Mouse (Mus musculus) C2C12 (cell line): Measurements from ENCODE around the gene Golga4. TPM values are rescaled to one million over a fixed set of nuclear protein-coding genes. Genes with fewer than 3 reads are reported as not detected.

Source experiments
- H3K27me3 ChIP-seq: one replicate; pipeline ENCODE4 v1.6.1; 2011; ENCODE audit not compliant: control insufficient read depth, insufficient read depth, insufficient read length
- H3K36me3 ChIP-seq: one replicate; pipeline ENCODE4 v1.6.1; 2011; ENCODE audit not compliant: control insufficient read depth, insufficient read depth
- H3K4me3 ChIP-seq: one replicate; pipeline ENCODE4 v1.5.1; 2011; ENCODE audit warnings: mild to moderate bottlenecking, control low read depth; ENCODE audit not compliant: poor library complexity, insufficient read depth, severe bottlenecking
- H3K79me2 ChIP-seq: one replicate; pipeline ENCODE4 v1.6.1; 2011; ENCODE audit not compliant: control insufficient read depth, insufficient read depth
- H3K79me3 ChIP-seq: one replicate; pipeline ENCODE4 v1.6.1; 2011; ENCODE audit warnings: low read depth, control low read depth
- H3ac ChIP-seq: one replicate; pipeline ENCODE3; 2011; ENCODE audit warnings: low read depth; ENCODE audit not compliant: control insufficient read depth, insufficient read length
- CEBPB ChIP-seq: IDR thresholded peaks from one replicate; pipeline ENCODE4 v1.6.1; 2011; ENCODE audit warnings: low read depth, mild to moderate bottlenecking, control low read depth, moderate library complexity
- CTCF ChIP-seq: IDR thresholded peaks from one replicate; pipeline ENCODE4 v1.5.1; 2011; ENCODE audit not compliant: control insufficient read depth, insufficient read depth, insufficient read length
- FOSL1 ChIP-seq: IDR thresholded peaks from one replicate; pipeline ENCODE4 v1.8.0; 2011; ENCODE audit warnings: mild to moderate bottlenecking, low read length; ENCODE audit not compliant: poor library complexity, insufficient read depth, severe bottlenecking
- MAX ChIP-seq: IDR thresholded peaks from one replicate; pipeline ENCODE4 v1.6.1; 2011; ENCODE audit warnings: mild to moderate bottlenecking, control low read depth
- MYOD1 ChIP-seq: IDR thresholded peaks from one replicate; pipeline ENCODE4 v1.6.1; 2011; ENCODE audit warnings: low read depth; ENCODE audit not compliant: control insufficient read depth, insufficient read length
- MYOG ChIP-seq: IDR thresholded peaks from one replicate; pipeline ENCODE4 v1.6.1; 2011; ENCODE audit not compliant: control insufficient read depth, insufficient read length; ENCODE audit errors: extremely low read depth
- USF1 ChIP-seq: IDR thresholded peaks from one replicate; pipeline ENCODE4 v1.6.1; 2011; ENCODE audit warnings: low read depth, mild to moderate bottlenecking, control low read depth, moderate library complexity
- polyA plus RNA-seq: library from polyadenylated mRNA; unstranded; fragments of >200 nt; fragmentation: generic; extraction: Trizol; gene quantifications from one replicate; pipeline ENCODE4 v1.2.1, GENCODE M21; 2012; ENCODE audit warnings: missing spikeins

Gene Golga4
- polyA plus RNA-seq, 1 experiment: 9.9 TPM

- TF ChIP-seq CTCF (no peak), CEBPB (no peak), USF1 (no peak), MYOD1 (no peak), MYOG (no peak), FOSL1 (no peak)
- Histone ChIP-seq H3K79me3 (no peaks in the 10 kb centered on the region), H3K36me3 (peaks cover 49% of the 10 kb centered on the region), H3K4me3 (no peak overlapping the region), H3ac (no peak overlapping the region), H3K27me3 (no peaks in the 10 kb centered on the region), H3K79me2 (no peaks in the 10 kb centered on the region)
Observed at GRCm38 (mm10) chr9:118536946-118537345, 30.9 kb downstream of the Golga4 start.

GRCm38 (mm10) chr9:118537463-118538339 lies 31.6 kb downstream of the Golga4 start:
- no peaks in the 10 kb centered on the region for H3K27me3 ChIP-seq
- no peak for TF ChIP-seq MAX
- TF ChIP-seq MYOD1: no peak
- TF ChIP-seq CEBPB: no peak
- TF ChIP-seq MYOG: no peak
- no peak for TF ChIP-seq FOSL1
- no peak for TF ChIP-seq CTCF
- TF ChIP-seq USF1: no peak
- H3K36me3 ChIP-seq: peaks cover 52% of the 10 kb centered on the region
- no peak overlapping the region for H3K4me3 ChIP-seq
- no peaks in the 10 kb centered on the region for H3K79me2 ChIP-seq
- no peaks in the 10 kb centered on the region for H3K79me3 ChIP-seq
- H3ac ChIP-seq: no peak overlapping the region

GRCm38 (mm10) chr9:118541851-118542250 lies 35.8 kb downstream of the Golga4 start:
- Histone ChIP-seq H3ac (no peak overlapping the region), H3K4me3 (no peak overlapping the region), H3K79me3 (no peaks in the 10 kb centered on the region), H3K27me3 (no peaks in the 10 kb centered on the region), H3K36me3 (peaks cover 21% of the 10 kb centered on the region), H3K79me2 (no peaks in the 10 kb centered on the region)
- TF ChIP-seq MYOD1 (no peak), CEBPB (no peak), FOSL1 (no peak), CTCF (no peak), MAX (no peak)

- H3K27me3 ChIP-seq: no peaks in the 10 kb centered on the region
- H3K79me3 ChIP-seq: no peaks in the 10 kb centered on the region
- H3K79me2 ChIP-seq: no peaks in the 10 kb centered on the region
- peaks cover 14% of the 10 kb centered on the region for H3K36me3 ChIP-seq
- TF ChIP-seq CTCF (no peak), FOSL1 (no peak), MAX (no peak), MYOG (no peak), CEBPB (no peak)
- no peak overlapping the region for H3ac ChIP-seq
- H3K4me3 ChIP-seq: no peak overlapping the region
Observed at GRCm38 (mm10) chr9:118545146-118545545, 39.1 kb downstream of the Golga4 start.

DNA sequence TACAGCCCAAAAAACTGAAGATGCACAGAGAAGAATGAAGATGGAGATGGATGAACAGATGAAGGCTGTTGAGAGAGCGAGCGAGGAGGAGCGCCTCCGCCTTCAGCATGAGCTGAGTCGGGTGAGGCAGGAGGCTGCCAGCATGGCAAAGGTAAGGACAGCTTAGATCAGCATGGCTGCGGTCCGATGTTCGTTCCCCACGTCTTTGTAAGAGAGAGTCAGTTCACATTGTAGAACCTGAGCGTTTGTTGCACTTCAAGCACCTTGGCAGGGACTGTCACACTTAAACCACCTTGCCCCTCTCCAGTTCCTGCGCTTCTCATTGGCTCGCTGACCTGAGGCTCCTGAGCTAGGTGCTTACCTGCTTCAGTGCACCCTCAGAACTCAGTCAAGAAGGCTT lies 42.6 kb downstream of the Golga4 start:
- Histone ChIP-seq H3K27me3 (no peaks in the 10 kb centered on the region), H3K36me3 (peaks cover 23% of the 10 kb centered on the region), H3ac (no peak overlapping the region), H3K4me3 (no peak overlapping the region), H3K79me2 (no peaks in the 10 kb centered on the region), H3K79me3 (no peaks in the 10 kb centered on the region)
- TF ChIP-seq CEBPB (no peak), MYOD1 (no peak), MAX (no peak), USF1 (no peak), FOSL1 (no peak), MYOG (no peak)

DNA sequence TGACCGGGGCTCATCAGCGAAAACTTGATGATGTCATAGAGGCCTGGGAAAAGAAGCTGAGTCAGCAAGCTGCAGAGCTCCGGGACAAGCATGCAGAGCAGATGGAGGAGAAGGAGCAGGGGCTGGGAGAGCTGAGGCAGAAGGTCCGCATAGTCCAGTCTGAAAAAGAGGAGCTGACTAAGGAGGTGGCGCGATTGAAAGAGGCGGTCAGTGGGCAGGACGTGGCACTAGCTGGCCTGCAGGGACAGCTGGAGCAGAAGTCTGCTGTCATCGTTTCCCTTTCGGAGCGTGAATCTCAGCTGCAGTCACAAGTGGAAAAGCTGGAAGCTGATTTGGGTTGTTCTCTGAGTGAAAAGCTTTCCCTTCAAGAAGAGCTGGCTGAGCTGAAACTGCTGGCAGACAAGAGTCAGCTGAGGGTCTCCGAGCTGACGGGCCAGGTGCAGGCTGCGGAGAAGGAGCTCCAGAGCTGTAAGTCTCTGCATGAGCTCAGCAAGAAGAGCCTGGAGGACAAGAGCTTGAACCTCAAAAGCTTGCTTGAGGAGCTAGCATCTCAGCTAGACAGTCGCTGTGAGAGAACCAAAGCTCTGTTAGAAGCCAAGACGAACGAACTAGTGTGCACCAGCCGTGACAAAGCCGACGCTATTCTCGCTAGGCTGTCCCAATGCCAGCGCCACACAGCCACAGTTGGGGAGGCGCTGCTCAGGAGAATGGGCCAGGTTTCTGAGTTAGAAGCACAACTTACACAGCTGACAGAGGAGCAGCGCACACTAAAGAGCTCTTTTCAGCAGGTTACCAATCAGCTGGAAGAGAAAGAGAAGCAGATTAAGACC lies 51.1 kb downstream of the Golga4 start:
- H3K4me3 ChIP-seq: no peak overlapping the region
- no peaks in the 10 kb centered on the region for H3K79me3 ChIP-seq
- no peak overlapping the region for H3ac ChIP-seq
- TF ChIP-seq MYOG: no peak
- no peak for TF ChIP-seq FOSL1
- no peak for TF ChIP-seq MYOD1
- H3K27me3 ChIP-seq: no peaks in the 10 kb centered on the region
- no peaks in the 10 kb centered on the region for H3K79me2 ChIP-seq
- peaks cover 38% of the 10 kb centered on the region for H3K36me3 ChIP-seq
